Mouse (Mus musculus) neutrophil, adult 5-6 weeks (primary cell): ENCODE measurements around the gene Ccdc82. TPM values are rescaled to one million over a fixed set of nuclear protein-coding genes. Genes with fewer than 3 reads are reported as not detected.
A peak's percentile ranks its signal among the peaks of the same experiment; 100 is the strongest.

Source experiments
- ATAC-seq: fragments of 151-379, 151-347 bp; 2 replicates; pipeline ENCODE4 v1.8.0; 2017; ENCODE audit warnings: mild to moderate bottlenecking, moderate TSS enrichment; ENCODE audit not compliant: insufficient number of reproducible peaks, poor library complexity, low FRiP score, severe bottlenecking; ENCODE audit errors: extremely low read depth
- total RNA-seq: library from RNA; stranded (forward); fragments of 200-1000 nt; gene quantifications from 2 replicates; pipeline ENCODE4 v1.2.3, GENCODE M21; 2017

Ccdc82 gene
- total RNA-seq, 1 experiment from 2014 or later = 72.5 TPM

DNA sequence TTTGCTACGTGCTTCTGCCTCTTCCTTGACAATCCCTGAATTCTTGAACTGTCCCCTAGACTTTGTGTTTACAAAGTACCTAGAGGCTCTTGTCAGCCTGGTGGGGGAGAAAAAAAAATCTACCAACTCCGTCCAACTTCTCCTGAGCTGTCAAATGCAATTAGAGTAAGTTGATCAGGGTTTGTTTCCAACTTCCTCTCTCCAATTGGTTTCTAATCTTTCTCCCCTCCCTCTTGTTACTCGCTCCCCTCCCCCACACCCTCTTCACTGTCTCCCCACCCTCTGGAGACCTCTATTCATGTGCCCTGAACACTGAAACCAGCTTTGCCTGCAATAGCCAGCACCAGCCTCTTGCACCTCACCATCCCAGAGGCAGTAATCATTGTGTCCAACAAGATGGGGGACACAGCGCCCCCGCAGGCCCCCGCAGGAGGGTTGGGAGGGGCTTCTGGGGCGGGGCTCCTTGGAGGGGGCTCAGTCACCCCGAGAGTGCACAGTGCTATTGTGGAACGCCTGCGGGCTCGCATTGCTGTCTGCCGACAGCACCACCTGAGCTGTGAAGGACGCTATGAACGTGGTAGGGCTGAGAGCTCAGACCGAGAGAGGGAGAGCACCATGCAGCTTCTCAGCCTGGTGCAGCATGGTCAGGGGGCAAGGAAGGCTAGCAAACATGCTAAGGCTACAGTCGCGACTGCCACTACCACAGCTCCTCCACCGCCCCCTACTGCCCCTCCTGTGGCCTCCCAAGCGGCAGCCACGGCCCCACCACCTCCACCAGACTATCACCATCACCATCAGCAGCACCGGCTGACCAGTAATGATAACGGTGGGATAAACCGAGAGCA, 51.1 kb downstream of the Ccdc82 start, which contains the start of gene Maml2:
TSS of gene Maml2 (plus strand) at position 290 of the 845 bp plus-strand sequence.
- peak; percentile 30 for ATAC-seq

GRCm38 (mm10) chr9:13298513-13298878, 51.7 kb downstream of the Ccdc82 start:
- ATAC-seq = no peak

DNA sequence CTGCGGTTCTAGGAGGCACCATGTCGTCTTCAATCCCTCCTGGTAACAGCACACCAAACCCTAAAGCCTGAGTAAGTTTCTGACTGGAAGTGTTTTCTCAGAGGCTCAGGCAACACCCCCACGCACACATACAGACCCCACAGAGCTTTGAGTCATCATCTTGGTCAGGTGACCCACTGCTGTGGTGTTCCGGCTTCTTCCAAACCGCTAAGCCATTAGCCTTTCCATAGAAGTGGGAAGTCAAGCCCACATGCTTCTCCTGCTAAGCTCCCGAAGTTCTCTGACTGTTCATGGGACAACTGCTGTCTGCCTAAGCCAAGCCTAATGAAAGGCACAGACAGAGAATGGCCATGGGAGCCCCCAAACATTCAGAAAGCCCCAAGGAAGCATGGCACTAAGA, 52.4 kb downstream of the Ccdc82 start:
- ATAC-seq = no peak

GRCm38 (mm10) chr9:13300041-13300441, 53.3 kb downstream of the Ccdc82 start:
- no peak for ATAC-seq

DNA sequence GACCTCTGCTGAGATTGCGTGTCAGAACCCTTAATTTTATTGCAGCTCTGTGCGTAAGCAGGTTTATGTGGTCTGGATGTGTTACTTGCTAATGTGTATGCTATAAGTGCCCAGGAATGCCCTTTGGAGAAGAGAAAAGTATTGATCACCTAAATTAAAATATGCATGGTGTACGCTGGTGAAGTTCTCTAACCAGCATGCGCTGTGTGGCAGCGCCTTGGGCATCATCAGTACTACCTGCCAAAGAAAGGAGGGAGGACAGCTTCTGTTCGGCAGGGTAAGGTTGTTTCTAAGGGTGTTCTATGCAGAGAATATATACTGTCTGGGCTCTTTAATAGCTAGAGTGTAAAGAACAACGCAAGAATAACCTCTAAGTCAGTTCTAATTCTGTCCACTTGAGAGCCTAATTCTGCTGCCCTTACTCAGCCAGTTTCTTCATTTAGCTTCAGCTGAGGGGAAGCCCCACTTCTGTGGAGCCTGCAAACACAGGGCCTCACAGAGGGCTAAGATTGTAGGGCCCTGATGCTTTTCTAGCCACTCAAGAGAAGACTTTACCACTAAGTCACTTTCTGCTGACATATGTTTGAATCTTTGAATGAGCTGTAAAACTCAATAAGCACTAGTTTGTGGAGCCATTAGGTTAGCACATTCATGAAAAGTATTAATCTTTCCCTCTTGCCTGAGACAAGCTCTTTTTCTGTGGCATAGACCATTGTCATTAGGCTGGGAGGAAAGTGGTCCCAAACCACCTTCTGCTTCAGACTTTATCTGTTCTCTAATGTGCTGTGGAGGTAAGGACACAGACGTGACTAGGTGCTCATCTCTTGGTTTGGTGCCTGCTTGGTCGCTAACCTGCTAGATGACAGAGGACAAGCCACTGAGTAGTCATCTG, 54.4 kb downstream of the Ccdc82 start:
- ATAC-seq = peak; percentile 40; the same call in 1 of the 2 replicates

- ATAC-seq = no peak
Observed at GRCm38 (mm10) chr9:13302183-13302825, 55.5 kb downstream of the Ccdc82 start.

DNA sequence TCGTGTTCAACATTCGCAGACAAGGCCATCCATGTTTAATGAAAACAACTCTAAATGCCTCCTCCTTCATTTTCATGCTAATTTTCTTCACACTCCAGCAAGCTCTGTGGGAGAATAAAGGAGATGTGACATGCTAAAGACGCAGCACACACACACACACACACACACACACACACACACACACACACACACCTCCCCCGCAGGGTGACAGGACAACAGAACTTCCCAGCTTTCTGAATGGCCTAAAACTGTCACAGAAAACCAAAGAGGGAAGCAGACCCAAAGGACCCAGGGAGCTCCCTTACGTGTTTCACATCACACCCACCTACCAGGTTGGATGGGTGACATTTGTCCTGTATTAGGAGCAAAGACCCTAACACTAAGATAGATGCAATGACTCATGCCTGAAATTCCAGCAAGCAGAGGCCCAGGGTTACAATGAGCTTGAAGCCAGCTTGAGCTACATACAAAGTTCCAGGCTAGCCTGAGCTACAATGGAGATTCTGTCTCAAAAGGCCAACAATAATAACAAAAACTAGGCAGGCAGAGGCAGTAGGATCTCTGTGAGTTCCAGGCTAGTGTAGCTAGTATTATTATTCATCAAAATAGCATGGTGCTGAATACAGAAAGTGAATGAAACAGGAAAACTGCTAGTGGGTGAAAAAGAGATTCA, 56.5 kb downstream of the Ccdc82 start:
- ATAC-seq = no peak

DNA sequence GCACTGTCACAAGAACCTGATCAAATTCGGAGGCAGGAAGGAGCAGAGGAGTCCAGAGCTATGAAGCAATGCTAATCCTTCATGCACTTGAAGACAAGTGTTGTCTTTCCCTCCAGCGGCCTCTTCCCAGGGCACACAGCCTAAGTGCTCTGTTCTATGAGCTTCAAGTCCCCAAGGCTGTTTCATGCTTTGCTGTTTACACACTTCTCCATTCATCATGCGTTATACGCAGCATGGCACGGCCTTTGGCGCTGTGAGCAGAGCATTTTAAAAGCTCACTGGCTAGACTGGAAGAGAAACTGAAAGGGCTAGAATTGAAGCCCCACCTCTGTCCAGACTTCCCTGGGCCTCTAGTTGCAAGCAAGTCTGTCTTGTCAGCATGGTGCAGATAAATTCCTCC, 57.2 kb downstream of the Ccdc82 start:
- ATAC-seq = peak; percentile 37

DNA sequence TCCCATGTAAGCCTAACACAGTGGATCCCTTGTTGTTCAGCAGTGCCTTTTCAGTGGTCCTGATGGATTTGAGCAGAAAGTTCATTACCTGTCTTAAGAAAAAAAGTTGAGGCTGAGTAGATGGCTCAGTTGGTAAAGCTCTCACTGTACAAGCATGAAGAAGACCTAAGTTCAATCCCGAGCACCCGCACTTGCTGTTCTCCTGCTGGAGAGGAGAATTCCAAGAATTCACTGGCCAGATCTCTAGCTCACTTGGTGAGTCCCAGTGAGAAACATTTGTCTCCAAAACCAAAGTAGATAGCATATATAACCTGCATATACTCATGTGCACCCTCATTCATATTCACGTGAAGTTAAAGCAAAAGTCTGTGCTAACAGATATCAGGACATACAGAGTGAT, 59.7 kb downstream of the Ccdc82 start:
- ATAC-seq = no peak

GRCm38 (mm10) chr9:13307226-13307625, 60.5 kb downstream of the Ccdc82 start:
- no peak for ATAC-seq

- ATAC-seq = no peak
Observed at GRCm38 (mm10) chr9:13308718-13309117, 62.0 kb downstream of the Ccdc82 start.

DNA sequence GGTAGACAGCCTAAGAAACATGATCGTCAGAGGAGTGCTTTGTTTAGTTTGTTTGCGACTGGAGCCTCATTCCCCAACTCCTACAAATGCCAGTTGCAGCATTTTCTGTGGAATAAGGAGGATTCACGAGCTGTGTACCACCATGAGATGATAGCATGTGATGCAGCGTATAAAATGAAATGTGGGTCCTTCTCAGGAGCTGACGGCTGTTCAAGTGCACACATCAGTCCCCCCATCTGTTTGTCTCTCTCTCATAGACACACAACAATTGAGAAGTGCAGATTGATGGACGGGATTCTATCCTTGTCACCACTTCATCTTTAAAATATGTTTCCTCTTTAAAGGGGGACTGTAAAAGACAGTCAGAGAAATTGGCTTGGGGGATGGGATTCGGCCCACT, 63.1 kb downstream of the Ccdc82 start:
- ATAC-seq = no peak

GRCm38 (mm10) chr9:13310236-13310635, 63.5 kb downstream of the Ccdc82 start:
- no peak for ATAC-seq

DNA sequence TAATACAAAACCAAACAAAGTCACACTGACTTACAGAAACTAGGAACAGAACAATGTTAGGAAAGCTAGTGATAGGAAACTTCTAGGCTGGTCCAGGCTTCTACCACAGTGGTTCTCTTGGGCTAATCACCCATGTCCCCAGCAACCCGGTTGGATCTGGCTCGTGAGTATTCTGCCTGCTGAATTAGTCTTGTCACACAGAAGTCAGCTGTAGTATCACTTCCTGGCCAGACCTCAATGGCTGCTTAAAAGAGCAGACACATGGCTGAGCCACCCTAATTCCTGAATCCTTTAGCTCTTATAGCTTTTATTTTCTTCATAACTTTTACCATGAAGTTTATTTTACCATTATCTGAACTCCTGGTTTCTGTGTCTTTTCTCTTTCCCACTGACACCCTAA, 64.3 kb downstream of the Ccdc82 start:
- peak; percentile 30; the same call in 1 of the 2 replicates for ATAC-seq

DNA sequence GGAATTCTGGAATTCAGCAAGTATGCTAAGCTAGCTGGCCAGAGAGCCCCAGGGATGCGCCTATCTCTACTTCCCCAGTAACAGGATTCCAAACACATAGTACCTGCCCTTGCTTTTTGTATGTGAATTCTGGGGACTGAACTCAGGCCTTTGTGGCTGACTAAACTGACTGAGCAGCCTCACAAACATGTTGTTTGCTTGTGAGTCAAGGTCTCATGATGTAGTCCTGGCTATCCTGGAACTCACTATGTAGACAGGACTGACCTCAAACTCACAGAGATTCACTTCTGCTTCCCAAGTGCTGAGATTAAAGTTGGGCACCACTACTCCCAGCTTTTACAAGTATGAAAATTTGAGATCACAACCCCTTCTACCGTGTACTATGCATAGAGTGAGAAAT, 67.2 kb downstream of the Ccdc82 start:
- ATAC-seq = no peak

DNA sequence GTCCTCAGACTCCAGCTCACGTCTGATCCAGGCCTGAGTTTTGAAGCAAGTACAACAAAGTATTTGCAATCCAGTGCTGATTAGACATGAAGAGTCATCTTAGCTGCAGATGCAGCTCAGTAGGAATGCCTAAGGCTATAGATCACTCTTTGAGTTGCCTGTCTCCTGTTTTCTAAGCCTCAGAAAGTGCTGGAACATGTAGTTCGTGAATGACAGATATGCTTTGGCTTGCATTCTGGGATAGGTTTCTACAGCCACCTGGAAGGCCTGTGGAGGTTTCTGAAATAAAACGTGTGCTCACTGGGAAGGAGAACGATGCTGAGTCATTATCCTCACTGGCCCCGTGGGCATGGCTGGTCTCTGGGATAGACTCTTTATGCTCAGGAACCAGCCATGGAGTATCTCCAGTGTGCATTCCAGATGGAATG, 67.8 kb downstream of the Ccdc82 start:
- ATAC-seq = no peak

GRCm38 (mm10) chr9:13315393-13315792, 68.6 kb downstream of the Ccdc82 start:
- no peak for ATAC-seq

- no peak for ATAC-seq
Observed at GRCm38 (mm10) chr9:13319566-13319965, 72.8 kb downstream of the Ccdc82 start.

- no peak for ATAC-seq
Observed at GRCm38 (mm10) chr9:13320800-13321364, 74.1 kb downstream of the Ccdc82 start.
